Mouse (Mus musculus) intestine, postnatal 0 days (tissue): Measurements from ENCODE around the gene Setd7. TPM values are rescaled to one million over a fixed set of nuclear protein-coding genes. Genes with fewer than 3 reads are reported as not detected.

Source experiments
- ATAC-seq: fragments of 200-750 bp; cut with Nextera tagmentation; 2 replicates; pipeline ENCODE4 v1.8.0; 2017; ENCODE audit warnings: mild to moderate bottlenecking, moderate TSS enrichment, moderate library complexity
- H3K27ac ChIP-seq: fragments of 300-500 bp; sonication (generic); 2 replicates; pipeline ENCODE4 v1.5.1; 2014; ENCODE audit warnings: mild to moderate bottlenecking, low read depth, low read length, moderate library complexity
- H3K27me3 ChIP-seq: fragments of 300-500 bp; sonication (generic); replicated peaks from 2 replicates; pipeline ENCODE4 v1.6.1; 2014; ENCODE audit warnings: low read length, mixed read lengths; ENCODE audit not compliant: control insufficient read depth, insufficient read depth
- H3K36me3 ChIP-seq: fragments of 300-500 bp; sonication (generic); 2 replicates; pipeline ENCODE4 v1.6.1; 2014; ENCODE audit warnings: mild to moderate bottlenecking, moderate library complexity; ENCODE audit not compliant: control insufficient read depth, insufficient read depth
- H3K4me1 ChIP-seq: fragments of 300-500 bp; sonication (generic); replicated peaks from 2 replicates; pipeline ENCODE4 v1.6.1; 2014; ENCODE audit warnings: antibody characterized with exemption, low read length, mixed read lengths; ENCODE audit not compliant: control insufficient read depth, insufficient read depth
- H3K4me2 ChIP-seq: fragments of 300-500 bp; sonication (generic); replicated peaks from 2 replicates; pipeline ENCODE4 v1.6.1; 2014; ENCODE audit warnings: low read depth, mild to moderate bottlenecking, moderate library complexity
- H3K4me3 ChIP-seq: fragments of 300-500 bp; sonication (generic); 2 replicates; pipeline ENCODE4 v1.5.1; 2014; ENCODE audit warnings: low read depth, low read length
- H3K9ac ChIP-seq: fragments of 300-500 bp; sonication (generic); 2 replicates; pipeline ENCODE4 v1.6.1; 2014; ENCODE audit warnings: mild to moderate bottlenecking, low read depth, low read length
- H3K9me3 ChIP-seq: fragments of 300-500 bp; sonication (generic); 2 replicates; pipeline ENCODE4 v1.6.1; 2016; ENCODE audit warnings: mixed run types; ENCODE audit not compliant: control insufficient read depth
- CTCF ChIP-seq: sonication (generic); IDR thresholded peaks from 2 replicates; pipeline ENCODE4 v1.5.1; 2016; ENCODE audit warnings: low read depth, mild to moderate bottlenecking, control low read depth, antibody characterized with exemption, moderate library complexity
- WGBS: fragments of 180-500 bp; shearing (Covaris S2); extraction: QIAGEN DNeasy Blood & Tissue Kit; methylation state at CpG from one replicate; pipeline ENCODE4 v1.1.7; 2014; 5-methylcytosine and 5-hydroxymethylcytosine counted together
- polyA plus RNA-seq: library from polyadenylated mRNA; unstranded; fragments of >200 nt; fragmentation: Nextera tagmentation; extraction: Ambion mirVana; gene quantifications from 2 replicates; pipeline ENCODE4 v1.2.1, GENCODE M21; 2015

Gene Setd7
- polyA plus RNA-seq, 1 experiment from 2014 or later = 1.6 TPM

GRCm38 (mm10) chr3:51559594-51560450 is 857 bp downstream of the Setd7 start:
- H3K4me2 ChIP-seq = peak overlapping the region; percentile 100
- under 1% methylated on average over 59 of the region's 80 CpGs for WGBS
- H3K4me1 ChIP-seq = no peaks in the 10 kb centered on the region
- no peaks in the 10 kb centered on the region for H3K9me3 ChIP-seq
- H3K27me3 ChIP-seq = no peaks in the 10 kb centered on the region
- no peaks in the 10 kb centered on the region for H3K36me3 ChIP-seq
- peak overlapping the region; percentile 84 for H3K4me3 ChIP-seq
- peak; percentile 60 for ATAC-seq
- peak; percentile 17; the same call in 1 of the 2 replicates for TF ChIP-seq CTCF
- peak overlapping the region; percentile 90 for H3K27ac ChIP-seq
- peak overlapping the region; percentile 90 for H3K9ac ChIP-seq

- WGBS = 87% methylated on average over 8 of the region's 8 CpGs
Measured at GRCm38 (mm10) chr3:51555583-51555982, 5.1 kb downstream of the Setd7 start.

GRCm38 (mm10) chr3:51554836-51555235 is 5.8 kb downstream of the Setd7 start:
- 89% methylated on average over 4 of the region's 4 CpGs for WGBS
- no peaks in the 10 kb centered on the region for H3K36me3 ChIP-seq
- no peak overlapping the region for H3K9ac ChIP-seq
- H3K9me3 ChIP-seq = no peaks in the 10 kb centered on the region
- no peak for TF ChIP-seq CTCF
- no peak overlapping the region for H3K4me3 ChIP-seq
- peaks cover 3% of the 10 kb centered on the region; the same call in 1 of the 2 replicates for H3K4me1 ChIP-seq
- no peak overlapping the region for H3K27ac ChIP-seq
- no peak overlapping the region for H3K4me2 ChIP-seq
- no peaks in the 10 kb centered on the region for H3K27me3 ChIP-seq
- no peak for ATAC-seq

More at GRCm38 (mm10) chr3:51555583-51555982, 5.1 kb downstream of the Setd7 start:
- peaks cover 3% of the 10 kb centered on the region; the same call in 1 of the 2 replicates for H3K4me1 ChIP-seq
- no peak overlapping the region for H3K4me2 ChIP-seq
- no peaks in the 10 kb centered on the region for H3K27me3 ChIP-seq
- ATAC-seq = no peak
- H3K27ac ChIP-seq = no peak overlapping the region
- no peaks in the 10 kb centered on the region for H3K9me3 ChIP-seq
- no peaks in the 10 kb centered on the region for H3K36me3 ChIP-seq
- no peak overlapping the region for H3K4me3 ChIP-seq
- no peak overlapping the region for H3K9ac ChIP-seq
- TF ChIP-seq CTCF = no peak

- no peak for TF ChIP-seq CTCF
- ATAC-seq = no peak
- Histone ChIP-seq H3K27me3 (no peaks in the 10 kb centered on the region), H3K9ac (no peak overlapping the region), H3K36me3 (0 out of 2 replicates have a peak, but pooled peaks cover 7% of the 10 kb centered on the region), H3K4me1 (peaks cover 3% of the 10 kb centered on the region; the same call in 1 of the 2 replicates), H3K27ac (no peak overlapping the region), H3K4me3 (no peak overlapping the region), H3K9me3 (no peaks in the 10 kb centered on the region), H3K4me2 (no peak overlapping the region)
- 75% methylated on average over 9 of the region's 9 CpGs for WGBS
Measured at GRCm38 (mm10) chr3:51554067-51554466, 6.6 kb downstream of the Setd7 start.

- no peak for ATAC-seq
- 52% methylated on average over 8 of the region's 8 CpGs for WGBS
Measured at GRCm38 (mm10) chr3:51553497-51553875, 7.2 kb downstream of the Setd7 start.

GRCm38 (mm10) chr3:51552841-51553496 is 7.7 kb downstream of the Setd7 start:
- peaks cover 3% of the 10 kb centered on the region; the same call in 1 of the 2 replicates for H3K4me1 ChIP-seq
- H3K36me3 ChIP-seq = 0 out of 2 replicates have a peak, but pooled peaks cover 10% of the 10 kb centered on the region
- peak; percentile 54 for ATAC-seq
- peak overlapping the region; percentile 57 for H3K27ac ChIP-seq
- H3K4me3 ChIP-seq = peak overlapping the region; percentile 18; the same call in 1 of the 2 replicates
- no peaks in the 10 kb centered on the region for H3K27me3 ChIP-seq
- WGBS = 37% methylated on average over 10 of the region's 10 CpGs
- H3K9ac ChIP-seq = no peak overlapping the region
- no peaks in the 10 kb centered on the region for H3K9me3 ChIP-seq
- H3K4me2 ChIP-seq = peak overlapping the region; percentile 60
- no peak for TF ChIP-seq CTCF

More at GRCm38 (mm10) chr3:51553497-51553875, 7.2 kb downstream of the Setd7 start:
- no peaks in the 10 kb centered on the region for H3K9me3 ChIP-seq
- H3K27me3 ChIP-seq = no peaks in the 10 kb centered on the region
- 0 out of 2 replicates have a peak, but pooled peaks cover 10% of the 10 kb centered on the region for H3K36me3 ChIP-seq
- peaks cover 3% of the 10 kb centered on the region; the same call in 1 of the 2 replicates for H3K4me1 ChIP-seq
- no peak overlapping the region for H3K4me3 ChIP-seq
- TF ChIP-seq CTCF = no peak
- H3K27ac ChIP-seq = no peak overlapping the region
- H3K9ac ChIP-seq = no peak overlapping the region
- peak overlapping the region; percentile 60 for H3K4me2 ChIP-seq
